Mouse (Mus musculus) frontal cortex, postnatal 36 days (tissue): ENCODE data around the gene Slc34a2.
A peak's percentile ranks its signal among the peaks of the same experiment; 100 is the strongest.

ENCODE experiments used
- DNase-seq, 2 experiments: peaks; one replicate each; pipeline ENCODE4 v3.0.0; 2022; ENCODE audit warnings: low spot score in 2 of 2

Slc34a2 gene

GRCm38 (mm10) chr5:53037781-53038180, at the start of gene Slc34a2:
TSS of gene Slc34a2 (plus strand) at chr5:53038081.
- no peak for DNase-seq

GRCm38 (mm10) chr5:52990687-52991341, 47.1 kb upstream of the Slc34a2 start:
- no peak for DNase-seq

GRCm38 (mm10) chr5:52992210-52992897, 45.5 kb upstream of the Slc34a2 start:
- no peak for DNase-seq

- DNase-seq: no peak
Measured at GRCm38 (mm10) chr5:52993490-52994282, 44.2 kb upstream of the Slc34a2 start.

- DNase-seq: no peak
Measured at GRCm38 (mm10) chr5:52995461-52995860, 42.4 kb upstream of the Slc34a2 start.

GRCm38 (mm10) chr5:52996145-52996544, 41.7 kb upstream of the Slc34a2 start:
- DNase-seq: no peak

- DNase-seq: peak in 1 of 2 experiments; percentile 24
Measured at GRCm38 (mm10) chr5:52996601-52997000, 41.3 kb upstream of the Slc34a2 start.

- no peak for DNase-seq
Measured at GRCm38 (mm10) chr5:52997032-52997431, 40.8 kb upstream of the Slc34a2 start.

GRCm38 (mm10) chr5:52998097-52998760, 39.7 kb upstream of the Slc34a2 start:
- no peak for DNase-seq

GRCm38 (mm10) chr5:53000169-53000872, 37.6 kb upstream of the Slc34a2 start:
- DNase-seq: no peak

- peak; percentile 41 to 78 for DNase-seq
Measured at GRCm38 (mm10) chr5:53002599-53003203, 35.2 kb upstream of the Slc34a2 start.

GRCm38 (mm10) chr5:53003495-53003894, 34.4 kb upstream of the Slc34a2 start:
- no peak for DNase-seq

GRCm38 (mm10) chr5:53003981-53004380, 33.9 kb upstream of the Slc34a2 start:
- no peak for DNase-seq

- no peak for DNase-seq
Measured at GRCm38 (mm10) chr5:53009027-53009769, 28.7 kb upstream of the Slc34a2 start.

GRCm38 (mm10) chr5:53009770-53010133, 28.1 kb upstream of the Slc34a2 start:
- no peak for DNase-seq

- no peak for DNase-seq
Measured at GRCm38 (mm10) chr5:53011327-53011726, 26.6 kb upstream of the Slc34a2 start.

GRCm38 (mm10) chr5:53016606-53017005, 21.3 kb upstream of the Slc34a2 start:
- no peak for DNase-seq

GRCm38 (mm10) chr5:53018316-53018715, 19.6 kb upstream of the Slc34a2 start:
- no peak for DNase-seq

GRCm38 (mm10) chr5:53023432-53023831, 14.4 kb upstream of the Slc34a2 start:
- no peak for DNase-seq

- DNase-seq: no peak
Measured at GRCm38 (mm10) chr5:53023901-53024300, 14.0 kb upstream of the Slc34a2 start.
